Mouse (Mus musculus) intestine, postnatal 0 days (tissue): ENCODE results near the gene Tecta. TPM values are rescaled to one million over a fixed set of nuclear protein-coding genes. Genes with fewer than 3 reads are reported as not detected.

Experiments used
- ATAC-seq: fragments of 200-750 bp; cut with Nextera tagmentation; 2 replicates; pipeline ENCODE4 v1.8.0; 2017; ENCODE audit warnings: mild to moderate bottlenecking, moderate TSS enrichment, moderate library complexity
- H3K27ac ChIP-seq: fragments of 300-500 bp; sonication (generic); 2 replicates; pipeline ENCODE4 v1.5.1; 2014; ENCODE audit warnings: mild to moderate bottlenecking, low read depth, low read length, moderate library complexity
- H3K27me3 ChIP-seq: fragments of 300-500 bp; sonication (generic); replicated peaks from 2 replicates; pipeline ENCODE4 v1.6.1; 2014; ENCODE audit warnings: low read length, mixed read lengths; ENCODE audit not compliant: control insufficient read depth, insufficient read depth
- H3K36me3 ChIP-seq: fragments of 300-500 bp; sonication (generic); 2 replicates; pipeline ENCODE4 v1.6.1; 2014; ENCODE audit warnings: mild to moderate bottlenecking, moderate library complexity; ENCODE audit not compliant: control insufficient read depth, insufficient read depth
- H3K4me1 ChIP-seq: fragments of 300-500 bp; sonication (generic); replicated peaks from 2 replicates; pipeline ENCODE4 v1.6.1; 2014; ENCODE audit warnings: antibody characterized with exemption, low read length, mixed read lengths; ENCODE audit not compliant: control insufficient read depth, insufficient read depth
- H3K4me2 ChIP-seq: fragments of 300-500 bp; sonication (generic); replicated peaks from 2 replicates; pipeline ENCODE4 v1.6.1; 2014; ENCODE audit warnings: low read depth, mild to moderate bottlenecking, moderate library complexity
- H3K4me3 ChIP-seq: fragments of 300-500 bp; sonication (generic); 2 replicates; pipeline ENCODE4 v1.5.1; 2014; ENCODE audit warnings: low read depth, low read length
- H3K9ac ChIP-seq: fragments of 300-500 bp; sonication (generic); 2 replicates; pipeline ENCODE4 v1.6.1; 2014; ENCODE audit warnings: mild to moderate bottlenecking, low read depth, low read length
- H3K9me3 ChIP-seq: fragments of 300-500 bp; sonication (generic); 2 replicates; pipeline ENCODE4 v1.6.1; 2016; ENCODE audit warnings: mixed run types; ENCODE audit not compliant: control insufficient read depth
- CTCF ChIP-seq: sonication (generic); IDR thresholded peaks from 2 replicates; pipeline ENCODE4 v1.5.1; 2016; ENCODE audit warnings: low read depth, mild to moderate bottlenecking, control low read depth, antibody characterized with exemption, moderate library complexity
- WGBS: fragments of 180-500 bp; shearing (Covaris S2); extraction: QIAGEN DNeasy Blood & Tissue Kit; methylation state at CpG from one replicate; pipeline ENCODE4 v1.1.7; 2014; 5-methylcytosine and 5-hydroxymethylcytosine counted together
- polyA plus RNA-seq: library from polyadenylated mRNA; unstranded; fragments of >200 nt; fragmentation: Nextera tagmentation; extraction: Ambion mirVana; gene quantifications from 2 replicates; pipeline ENCODE4 v1.2.1, GENCODE M21; 2015

Gene Tecta
- polyA plus RNA-seq: 0.04 and 0.10 TPM in 2 replicates

DNA sequence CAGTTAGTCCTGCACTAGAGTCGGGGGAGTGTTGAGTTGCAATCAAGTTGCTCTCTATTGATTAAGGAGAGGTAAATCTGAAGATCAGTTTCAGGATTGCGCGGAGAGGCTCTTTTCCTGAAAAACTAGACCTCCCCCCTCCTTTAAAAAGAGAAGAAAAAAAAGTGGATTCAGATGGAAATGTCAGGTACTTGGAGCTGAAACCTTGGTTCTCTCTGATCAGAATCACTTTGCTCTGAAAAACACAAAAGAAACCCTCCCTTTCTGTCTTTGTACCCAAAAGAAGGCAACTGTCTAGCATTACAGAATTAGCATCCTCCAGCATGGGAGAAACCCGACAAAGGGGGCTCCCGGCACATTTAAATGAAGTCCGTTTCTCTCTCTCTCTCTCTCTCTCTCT lies at the start of gene Tecta:
Gene Tecta, minus strand, starts transcription at position 101 of the 400 bp plus-strand sequence.
- Histone ChIP-seq H3K4me1 (no peaks in the 10 kb centered on the region), H3K9me3 (no peaks in the 10 kb centered on the region), H3K9ac (no peak within 1 kb of the TSS), H3K36me3 (no peaks in the 10 kb centered on the region), H3K4me3 (no peak within 1 kb of the TSS), H3K4me2 (no peak within 1 kb of the TSS), H3K27ac (no peak within 1 kb of the TSS), H3K27me3 (no peaks in the 10 kb centered on the region)
- 90% methylated on average over 6 of the region's 6 CpGs for WGBS
- no peak for ATAC-seq
- TF ChIP-seq CTCF: no peak

DNA sequence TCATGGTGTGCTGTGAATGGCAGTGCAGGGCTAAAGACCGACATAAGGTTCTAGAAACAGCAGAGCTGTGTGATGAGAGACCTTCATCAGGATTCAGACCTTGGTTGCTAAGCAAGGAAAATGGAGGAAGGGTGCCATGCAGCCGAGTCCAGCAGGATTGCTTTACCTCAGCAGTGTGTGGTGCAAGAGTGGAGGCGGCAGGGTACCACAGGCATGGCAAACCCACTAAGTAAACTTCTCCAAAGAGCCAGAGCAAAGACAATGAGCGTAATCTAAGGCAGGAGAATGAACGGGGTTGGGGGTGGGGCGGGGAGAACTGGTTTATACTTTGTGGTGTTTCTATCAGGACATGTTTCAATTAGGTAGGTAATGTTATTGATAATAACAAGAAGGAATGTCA lies 49.3 kb upstream of the Tecta start:
- WGBS: 79% methylated on average over 6 of the region's 6 CpGs
- Histone ChIP-seq H3K4me3 (no peak overlapping the region), H3K9ac (no peak overlapping the region), H3K9me3 (no peaks in the 10 kb centered on the region), H3K4me2 (no peak overlapping the region), H3K27me3 (no peaks in the 10 kb centered on the region), H3K36me3 (peaks cover 63% of the 10 kb centered on the region), H3K4me1 (no peaks in the 10 kb centered on the region), H3K27ac (no peak overlapping the region)
- TF ChIP-seq CTCF: no peak
- ATAC-seq: no peak

DNA sequence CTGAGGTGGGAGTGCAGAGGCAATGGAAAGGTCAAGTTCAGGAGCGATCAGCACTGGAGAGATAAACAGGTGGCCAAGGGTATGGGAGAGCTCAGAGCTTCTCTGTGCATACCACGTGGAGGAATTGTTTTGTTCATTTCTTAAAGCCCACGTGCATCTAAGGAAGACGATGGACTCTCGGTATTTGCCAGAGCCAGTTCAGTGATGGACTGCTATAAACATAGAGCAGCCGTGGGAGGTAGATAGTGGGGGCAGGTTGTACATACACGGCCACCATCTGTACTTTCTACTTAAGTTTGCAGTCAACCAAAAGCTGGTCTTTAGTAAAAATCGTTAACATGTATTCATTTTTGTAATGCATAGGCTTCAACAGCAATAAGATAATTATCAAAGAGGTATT lies 42.4 kb upstream of the Tecta start:
- Histone ChIP-seq H3K27me3 (no peaks in the 10 kb centered on the region), H3K4me3 (no peak overlapping the region), H3K36me3 (peaks cover 69% of the 10 kb centered on the region), H3K9ac (no peak overlapping the region), H3K27ac (peak overlapping the region; percentile 78; the same call in 1 of the 2 replicates), H3K9me3 (no peaks in the 10 kb centered on the region), H3K4me1 (no peaks in the 10 kb centered on the region), H3K4me2 (no peak overlapping the region)
- ATAC-seq: no peak
- 63% methylated on average over 8 of the region's 8 CpGs for WGBS
- TF ChIP-seq CTCF: no peak

DNA sequence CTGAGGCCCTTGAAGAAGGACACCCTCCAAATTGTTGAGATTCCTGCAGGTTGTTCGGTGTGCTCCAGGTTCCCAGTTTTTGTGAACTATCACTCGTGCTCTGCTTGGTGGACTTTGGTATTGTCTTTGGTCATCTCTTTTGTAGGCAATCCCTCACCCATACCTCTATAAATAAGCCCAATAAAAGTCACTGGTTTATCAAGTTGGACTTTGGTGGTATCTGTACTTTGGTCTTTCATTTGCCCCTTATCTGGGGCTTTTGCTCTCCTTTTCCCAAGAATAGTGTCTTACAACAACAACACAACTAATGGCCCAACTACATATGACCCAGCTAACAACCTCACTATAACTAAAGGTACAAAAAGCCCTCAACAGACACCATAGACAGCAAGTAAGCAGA lies 41.5 kb upstream of the Tecta start:
- Histone ChIP-seq H3K4me1 (no peaks in the 10 kb centered on the region; the same call in 1 of the 2 replicates), H3K4me3 (no peak overlapping the region), H3K36me3 (peaks cover 76% of the 10 kb centered on the region), H3K4me2 (no peak overlapping the region), H3K27me3 (no peaks in the 10 kb centered on the region), H3K27ac (peak overlapping the region; percentile 78), H3K9ac (no peak overlapping the region), H3K9me3 (no peaks in the 10 kb centered on the region)
- 33% methylated on average over 2 of the region's 2 CpGs for WGBS
- ATAC-seq: peak; percentile 89
- TF ChIP-seq CTCF: no peak

DNA sequence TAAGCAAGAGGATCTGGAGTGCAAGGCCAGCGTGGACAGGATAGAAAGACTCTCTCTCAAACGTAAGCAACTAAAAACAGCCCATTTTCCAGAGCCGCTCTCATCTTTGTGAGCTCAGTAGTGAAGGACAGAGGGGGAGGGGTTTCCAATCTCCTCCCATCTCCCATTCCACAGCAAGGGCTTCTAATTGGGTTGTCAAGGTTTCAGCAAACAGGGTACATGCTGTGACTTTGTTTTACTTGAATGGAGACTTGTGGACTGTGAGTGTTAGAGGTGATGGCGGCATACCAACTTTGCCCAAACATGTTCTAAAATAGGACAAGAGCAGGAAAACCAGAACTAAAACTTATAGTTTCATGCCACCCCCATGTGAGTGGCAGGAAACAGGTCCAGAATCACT lies 39.7 kb upstream of the Tecta start:
- H3K4me2 ChIP-seq: no peak overlapping the region
- no peaks in the 10 kb centered on the region for H3K27me3 ChIP-seq
- ATAC-seq: no peak
- peaks cover 70% of the 10 kb centered on the region for H3K36me3 ChIP-seq
- no peak for TF ChIP-seq CTCF
- H3K9ac ChIP-seq: no peak overlapping the region
- H3K27ac ChIP-seq: no peak overlapping the region
- no peak overlapping the region for H3K4me3 ChIP-seq
- WGBS: 81% methylated on average over 4 of the region's 4 CpGs
- no peaks in the 10 kb centered on the region; the same call in 1 of the 2 replicates for H3K4me1 ChIP-seq
- no peaks in the 10 kb centered on the region for H3K9me3 ChIP-seq

DNA sequence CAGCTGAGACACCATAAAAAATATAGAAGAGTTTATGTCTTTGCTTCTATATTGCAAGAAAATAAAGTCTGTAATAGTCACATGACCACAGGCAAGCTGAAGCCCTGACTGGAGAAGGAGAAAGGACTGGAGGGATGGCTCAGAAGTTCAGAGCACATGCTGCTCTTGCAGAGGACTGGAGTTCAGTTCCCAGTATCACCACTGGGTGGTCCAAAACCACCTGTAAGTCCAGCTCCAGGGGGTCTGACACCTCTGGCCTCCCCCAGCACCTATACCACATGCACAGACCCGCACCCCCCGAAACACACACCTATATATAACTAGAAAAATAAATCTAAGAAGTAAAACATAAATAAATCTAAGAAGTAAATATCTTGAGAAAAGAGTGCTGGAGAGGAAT lies 32.4 kb upstream of the Tecta start:
- no peaks in the 10 kb centered on the region; the same call in 1 of the 2 replicates for H3K4me1 ChIP-seq
- 90% methylated on average over 2 of the region's 2 CpGs for WGBS
- H3K4me3 ChIP-seq: no peak overlapping the region
- no peaks in the 10 kb centered on the region for H3K9me3 ChIP-seq
- no peaks in the 10 kb centered on the region for H3K27me3 ChIP-seq
- no peak overlapping the region for H3K4me2 ChIP-seq
- no peak overlapping the region for H3K27ac ChIP-seq
- no peak for ATAC-seq
- TF ChIP-seq CTCF: peak; percentile 52
- peaks cover 50% of the 10 kb centered on the region; the same call in 1 of the 2 replicates for H3K36me3 ChIP-seq
- no peak overlapping the region for H3K9ac ChIP-seq

DNA sequence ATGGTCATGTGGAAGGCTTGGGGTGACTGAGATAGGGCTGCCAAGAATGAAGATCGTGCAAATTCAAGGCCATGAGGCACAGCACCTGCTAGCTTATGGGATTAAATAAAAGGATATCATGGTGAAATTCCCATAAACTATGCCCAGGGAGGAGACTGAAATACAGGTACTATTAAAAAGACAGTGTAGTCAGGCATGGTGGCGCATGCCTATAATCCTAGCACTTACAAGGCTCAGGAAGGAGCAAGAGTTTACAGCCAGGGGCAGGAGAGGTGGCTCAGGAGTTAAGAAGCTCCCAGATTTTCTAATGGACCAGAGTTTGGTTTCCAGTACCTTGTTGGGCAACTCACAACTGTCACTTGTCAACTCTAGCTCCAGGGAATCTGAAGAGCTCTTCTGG lies 31.9 kb upstream of the Tecta start:
- Histone ChIP-seq H3K9me3 (no peaks in the 10 kb centered on the region), H3K36me3 (peaks cover 48% of the 10 kb centered on the region; the same call in 1 of the 2 replicates), H3K27ac (no peak overlapping the region), H3K9ac (no peak overlapping the region), H3K4me3 (no peak overlapping the region), H3K27me3 (no peaks in the 10 kb centered on the region), H3K4me2 (no peak overlapping the region), H3K4me1 (no peaks in the 10 kb centered on the region; the same call in 1 of the 2 replicates)
- TF ChIP-seq CTCF: no peak
- ATAC-seq: no peak
- 67% methylated on average over 2 of the region's 2 CpGs for WGBS
